Mouse (Mus musculus) activated CD4-positive, CD25-positive, alpha-beta regulatory T cell, adult 4 months (primary cell): ENCODE results near the gene Gm42906. TPM values are rescaled to one million over a fixed set of nuclear protein-coding genes. Genes with fewer than 3 reads are reported as not detected.
A peak's percentile ranks its signal among the peaks of the same experiment; 100 is the strongest.

Experiments
- ATAC-seq: one replicate; pipeline ENCODE4 v1.8.0; 2017
- polyA plus RNA-seq, 2 experiments: library from polyadenylated mRNA; unstranded; fragments of 100-300 nt; shearing (Covaris generic); gene quantifications; one replicate each; pipeline ENCODE4 v1.2.1; 2017

Gene Gm42906
- polyA plus RNA-seq, 2 experiments from 2014 or later = not detected

DNA sequence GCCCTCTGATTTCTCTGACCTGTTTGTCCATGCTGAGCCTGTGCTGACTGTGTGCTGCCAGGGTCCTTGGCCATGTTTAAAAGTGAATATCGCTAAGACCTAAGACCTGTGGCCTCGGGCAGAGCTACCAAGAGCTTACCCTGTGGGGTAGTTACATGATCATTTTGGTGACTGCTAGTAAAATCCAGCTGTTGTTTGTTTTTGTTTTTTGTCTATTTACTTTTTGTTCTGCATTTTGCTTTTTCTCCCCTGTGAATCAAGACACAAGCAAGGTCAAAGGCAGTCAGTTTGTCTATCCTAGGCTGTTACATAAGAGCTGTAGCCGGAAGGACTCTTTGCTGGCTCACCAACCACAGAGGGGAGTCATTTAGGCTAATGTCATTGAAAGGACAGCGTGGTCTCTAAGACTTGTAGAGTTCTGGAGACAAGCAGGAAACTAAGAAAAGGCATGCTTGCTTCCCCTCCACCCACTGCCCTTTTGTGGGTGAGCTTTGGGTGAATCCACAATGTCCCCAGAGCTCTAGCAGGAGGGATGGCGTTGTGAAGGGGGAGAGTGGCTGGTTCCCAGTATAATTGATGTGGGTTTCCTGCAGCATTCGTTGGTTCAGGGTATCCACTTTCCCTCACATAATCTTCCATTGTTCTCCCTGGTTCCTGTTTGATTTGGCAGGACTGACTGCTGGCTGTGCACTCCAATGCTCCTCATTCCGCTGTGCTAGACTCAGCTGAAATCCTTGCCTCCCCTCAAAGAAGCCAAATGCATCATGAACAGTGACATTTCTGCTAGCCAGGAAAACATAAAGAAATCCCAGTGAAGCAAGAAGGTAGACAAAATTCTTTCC is 33.9 kb downstream of the Gm42906 start:
- no peak for ATAC-seq

DNA sequence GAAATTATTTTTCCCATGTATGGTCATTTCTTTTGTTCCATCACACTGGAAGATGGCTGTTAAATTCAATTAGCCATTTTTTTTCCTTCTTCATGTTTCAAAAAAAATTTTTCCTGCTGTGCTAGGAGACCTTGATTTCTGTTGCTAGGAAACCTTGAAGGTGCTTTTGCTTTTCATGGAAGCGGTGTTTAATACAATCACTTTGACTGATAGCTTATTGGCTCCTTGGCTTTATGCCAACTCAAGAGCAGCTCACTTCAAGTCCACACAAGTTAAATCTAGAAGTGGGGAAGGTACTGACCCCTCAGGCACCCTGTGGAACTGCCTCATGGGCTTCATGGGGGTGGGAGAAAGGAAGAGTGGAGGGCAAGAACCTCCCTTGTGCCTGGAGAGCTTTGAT is 38.1 kb downstream of the Gm42906 start:
- no peak for ATAC-seq

DNA sequence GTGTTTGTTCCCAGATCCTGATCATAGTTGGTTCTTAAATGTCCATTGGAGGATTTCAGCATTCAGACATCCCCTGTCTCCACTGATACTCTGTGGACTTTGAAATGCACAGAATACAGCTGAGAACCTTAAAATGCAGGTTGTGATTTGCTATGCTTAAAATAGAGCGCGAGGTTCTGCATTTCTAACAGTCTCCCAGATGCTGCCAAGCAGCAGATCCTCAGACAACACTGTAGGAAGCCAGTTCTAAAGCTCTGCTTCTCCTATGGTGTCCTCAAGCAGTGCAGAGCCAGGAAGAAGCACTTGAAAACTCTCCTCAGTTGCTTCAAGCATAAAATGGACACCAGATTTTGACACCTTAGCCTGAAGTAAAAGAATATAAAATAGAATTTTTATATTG is 48.1 kb downstream of the Gm42906 start:
- ATAC-seq = no peak

DNA sequence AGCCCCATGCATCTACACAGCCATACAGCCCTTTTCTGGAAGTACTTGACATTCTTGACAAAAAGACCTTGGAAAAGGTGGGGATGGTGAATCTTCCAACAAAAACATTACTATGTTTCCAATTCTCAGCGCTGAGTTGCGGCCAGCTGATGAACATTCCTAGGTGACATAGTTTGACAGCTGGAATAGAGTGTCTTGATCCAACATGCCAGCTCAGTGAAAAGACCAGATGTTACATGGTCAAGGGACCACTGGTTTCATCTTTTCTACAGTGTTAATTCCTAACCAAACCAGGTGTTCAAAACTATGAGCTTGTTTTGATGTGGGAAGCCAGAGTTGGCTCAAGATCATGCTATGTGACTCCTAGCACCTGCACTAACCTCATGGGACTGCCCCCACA is 48.8 kb downstream of the Gm42906 start:
- ATAC-seq = no peak

DNA sequence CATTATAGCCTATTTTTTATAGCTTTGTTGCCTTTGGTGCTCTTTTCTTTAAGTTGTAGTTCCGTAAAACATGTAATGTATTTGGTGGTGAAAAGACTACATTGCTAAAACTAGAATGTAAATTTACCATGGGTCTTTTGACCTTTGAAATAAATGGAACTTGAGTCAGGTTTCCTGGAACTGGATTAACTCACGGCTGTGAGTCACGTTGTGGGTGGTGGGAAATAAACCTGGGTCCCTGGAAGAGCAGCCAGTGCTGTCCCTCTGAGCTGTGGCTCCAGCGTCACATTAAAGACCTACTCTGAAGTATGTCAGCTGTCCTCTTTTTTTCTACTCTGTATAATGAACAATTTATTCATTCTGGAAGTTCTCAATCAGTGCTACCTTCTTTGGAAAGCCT is 51.0 kb downstream of the Gm42906 start:
- ATAC-seq = peak; percentile 23

DNA sequence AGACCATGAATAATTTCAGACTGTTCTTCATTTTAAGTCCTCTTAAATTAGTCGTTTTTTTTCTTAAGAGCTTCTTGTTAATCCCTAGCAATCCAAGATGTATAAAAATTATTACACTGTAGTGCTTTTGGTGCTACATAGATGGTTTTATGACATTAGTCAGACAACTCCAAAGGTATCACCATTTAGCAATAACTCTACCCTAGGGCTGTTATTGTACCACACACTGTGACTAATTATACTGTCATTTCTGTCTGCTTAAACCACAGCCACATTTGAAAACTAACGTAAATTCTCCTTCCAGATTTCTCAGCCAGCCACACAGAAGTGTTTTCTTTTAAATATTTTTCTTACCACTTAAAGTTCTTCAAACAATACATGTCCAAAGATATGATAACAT is 53.1 kb downstream of the Gm42906 start:
- ATAC-seq = no peak

DNA sequence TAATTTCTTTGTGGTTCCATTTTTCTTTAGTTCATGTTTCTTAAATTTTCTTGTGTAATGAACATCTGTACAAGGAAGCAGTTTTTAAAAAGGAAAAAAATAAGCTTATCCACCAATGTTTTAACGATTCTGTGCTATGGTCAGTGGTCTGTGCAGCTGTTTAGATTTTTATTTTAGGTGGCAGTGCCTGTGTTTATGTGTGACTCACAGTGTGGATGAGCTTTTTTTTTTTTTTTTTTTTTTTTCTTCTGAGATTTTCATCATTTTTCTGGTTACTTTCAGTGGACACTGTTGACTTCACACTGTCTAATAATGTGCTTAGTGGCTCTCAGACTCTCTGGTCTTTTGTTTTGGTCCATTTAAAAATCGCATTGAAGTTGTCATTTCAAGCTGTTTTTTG is 56.8 kb downstream of the Gm42906 start:
- ATAC-seq = no peak

DNA sequence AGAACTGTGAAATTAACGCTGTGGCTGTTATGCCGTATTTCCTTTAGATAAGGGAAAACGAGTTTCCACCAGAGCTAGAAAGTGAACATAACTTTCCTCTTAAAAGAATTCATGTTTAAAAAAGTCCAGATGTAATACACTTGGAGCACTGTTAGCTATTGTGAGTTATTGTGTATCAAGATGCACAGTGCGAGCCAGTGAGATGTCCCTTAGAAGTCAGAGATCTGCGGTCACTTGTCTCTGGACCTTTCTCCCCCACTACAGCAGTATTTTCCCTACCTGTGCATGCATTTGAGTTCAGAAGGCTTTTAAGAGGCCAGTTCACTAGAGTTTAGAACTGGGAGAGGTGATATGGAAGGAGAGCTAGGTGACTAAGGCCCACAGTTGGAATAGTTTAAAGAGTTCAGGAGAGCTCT is 58.6 kb downstream of the Gm42906 start:
- ATAC-seq = no peak

DNA sequence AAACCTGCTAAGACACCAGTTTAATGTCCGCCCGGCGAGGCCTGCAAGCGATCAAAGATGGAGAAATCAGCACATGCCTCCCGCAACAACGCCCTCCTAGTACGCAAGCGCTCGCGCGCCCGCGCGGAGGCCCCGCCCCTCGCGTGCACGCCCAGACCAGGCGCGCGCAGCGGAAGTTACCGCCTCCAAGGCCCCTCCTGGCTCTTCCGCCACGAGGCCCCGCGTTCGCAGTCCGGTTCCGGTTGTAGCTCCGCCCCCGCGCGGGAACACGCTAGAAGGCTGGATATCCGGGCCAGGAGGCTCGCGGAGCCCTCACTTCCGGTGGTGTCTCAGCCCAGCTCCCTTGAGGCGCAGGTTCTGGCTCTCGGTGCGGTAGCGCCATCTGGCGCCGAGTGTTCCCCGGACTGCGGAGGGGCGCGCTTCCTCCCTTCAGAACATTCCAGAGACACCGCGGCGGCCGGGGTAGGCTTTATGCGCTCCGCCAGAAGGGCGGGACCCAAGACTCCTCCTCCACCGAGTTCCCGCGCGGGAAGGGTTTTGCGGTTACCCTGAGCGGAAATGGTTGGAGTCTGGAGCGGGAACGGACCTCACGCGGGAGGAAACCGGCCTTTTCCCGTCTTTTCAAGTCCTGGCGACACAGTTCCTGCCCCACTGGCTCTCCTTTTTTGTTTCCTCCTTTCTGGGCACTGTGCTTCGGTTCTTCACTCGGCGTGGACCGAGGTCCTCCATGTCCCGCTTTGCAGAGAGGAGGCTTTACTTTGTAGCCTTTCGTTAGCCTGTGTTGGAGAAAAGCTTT is 59.4 kb downstream of the Gm42906 start:
- ATAC-seq = peak; percentile 93

DNA sequence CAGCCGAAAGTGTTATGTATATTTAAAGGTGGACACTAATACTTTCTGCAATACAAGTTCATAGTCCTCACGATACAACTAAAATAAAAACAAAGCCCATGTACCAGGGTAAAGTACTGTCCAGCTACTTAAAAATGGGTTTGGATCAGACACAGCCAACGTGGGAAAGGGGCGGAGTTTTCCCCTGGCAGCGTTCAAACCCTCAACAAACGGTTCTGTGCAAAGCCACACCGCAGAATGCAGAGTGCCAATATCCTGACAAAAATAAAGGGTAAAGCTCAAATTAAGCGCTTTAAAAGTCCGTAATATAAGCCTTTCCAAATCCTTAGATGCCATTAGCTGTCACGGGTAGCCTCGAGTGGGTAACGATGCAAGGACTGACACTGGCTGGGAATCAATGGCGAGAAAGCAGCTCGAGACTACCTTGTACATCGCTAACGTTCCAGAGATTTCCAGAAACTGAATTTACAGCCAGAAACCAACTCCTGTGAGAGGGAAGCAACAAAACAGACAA is 60.0 kb downstream of the Gm42906 start:
- peak; percentile 3 for ATAC-seq

DNA sequence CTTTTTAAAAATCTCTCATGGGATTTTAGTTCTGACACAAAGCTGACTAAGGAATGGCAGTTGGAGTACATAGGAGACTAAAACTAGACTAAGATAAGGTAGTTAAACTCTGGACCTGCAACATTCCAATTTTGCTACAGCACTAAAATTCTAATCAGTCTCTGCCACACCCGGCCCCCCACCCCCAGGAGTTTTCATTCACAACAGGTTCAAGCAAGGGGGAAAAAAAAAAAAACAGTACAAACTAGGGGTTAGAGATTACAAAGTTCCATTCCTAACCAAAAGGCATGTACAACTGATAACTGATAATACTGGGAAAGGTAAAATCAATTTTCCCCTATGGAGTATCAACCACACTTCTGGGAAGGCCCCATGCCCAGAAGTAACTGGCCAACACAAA is 60.6 kb downstream of the Gm42906 start:
- no peak for ATAC-seq

DNA sequence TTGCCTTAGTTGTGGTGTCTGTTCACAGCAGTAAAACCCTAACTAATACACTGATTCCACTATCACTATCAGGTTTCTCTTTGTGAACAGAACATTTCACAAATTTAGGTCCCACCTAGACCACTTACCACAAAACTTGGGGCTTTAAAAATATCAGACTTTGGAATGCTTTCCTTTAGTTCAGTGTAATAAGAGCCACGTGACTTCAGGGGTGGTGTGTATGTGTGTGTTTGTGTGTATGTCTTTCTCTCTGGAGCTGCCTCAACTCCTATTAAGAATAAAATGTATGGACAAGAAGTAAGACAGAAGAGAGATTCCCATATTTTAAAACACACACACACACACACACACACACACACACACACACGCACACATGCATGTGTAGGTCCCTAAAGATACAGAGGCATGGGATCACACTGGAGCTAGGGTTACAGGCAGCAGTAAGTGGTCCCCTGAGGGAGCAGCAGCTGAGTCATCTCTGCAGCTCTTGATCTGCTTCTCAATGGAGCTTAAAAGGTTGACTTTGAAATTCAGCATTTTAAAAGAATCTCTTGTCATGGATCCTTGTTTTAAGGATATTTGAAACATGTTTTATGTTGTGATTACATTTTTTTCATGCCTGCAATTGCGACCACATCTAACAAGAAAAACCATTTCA is 64.5 kb downstream of the Gm42906 start:
- no peak for ATAC-seq

DNA sequence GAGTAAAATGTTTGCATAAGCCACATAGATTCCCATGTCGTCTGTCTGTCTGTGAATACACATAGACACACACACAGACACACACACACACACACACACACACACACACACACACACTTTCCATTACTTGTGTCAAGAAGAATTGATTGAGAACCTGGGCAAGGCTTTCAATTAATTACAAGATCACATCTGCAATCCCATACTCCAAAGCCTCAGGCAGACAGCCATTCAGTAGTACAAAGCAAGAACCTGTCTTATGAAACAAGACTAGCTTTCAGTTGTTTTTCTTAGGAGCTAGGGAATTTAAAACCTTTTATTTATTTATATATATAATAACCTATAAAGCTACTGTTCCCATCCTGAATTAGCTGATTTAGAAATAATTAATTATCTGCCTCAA is 78.3 kb downstream of the Gm42906 start:
- no peak for ATAC-seq

DNA sequence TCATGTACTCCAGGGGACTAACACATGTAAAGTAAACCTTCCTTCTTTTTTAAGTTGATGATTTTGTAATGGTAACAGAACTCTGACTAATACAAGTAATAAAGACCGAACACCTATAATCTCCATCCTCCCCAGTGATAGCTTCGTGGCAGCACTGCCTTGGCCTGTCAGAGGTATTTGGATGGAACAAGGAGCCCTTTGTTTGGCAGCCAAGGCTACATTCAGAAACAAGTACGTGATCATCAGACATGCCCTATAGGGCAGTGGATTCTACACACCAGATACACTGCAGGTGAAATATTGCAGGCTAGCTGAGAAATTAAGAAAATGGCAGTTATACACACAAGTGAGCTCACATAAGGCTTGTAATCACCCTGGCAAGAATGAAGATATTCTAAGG is 79.5 kb downstream of the Gm42906 start:
- ATAC-seq = no peak

DNA sequence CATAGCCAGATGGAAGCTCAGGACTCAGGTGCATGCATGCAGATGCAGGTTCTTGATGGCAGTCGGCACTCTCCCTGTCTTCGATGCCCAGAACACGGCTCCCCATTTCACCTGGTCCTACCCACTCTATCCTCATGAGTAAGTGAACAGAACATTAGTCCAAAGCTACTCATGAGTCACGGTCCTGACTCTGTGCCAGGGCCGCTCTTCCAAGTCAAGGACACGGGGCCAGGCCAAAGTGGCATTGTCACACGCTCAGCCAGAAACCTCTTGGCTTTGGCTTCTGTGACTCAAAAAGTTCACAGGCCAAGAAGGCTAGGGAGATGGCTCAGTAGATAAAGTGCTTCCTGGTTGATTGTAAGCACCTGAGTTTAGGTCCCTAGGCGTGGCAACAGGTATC is 81.3 kb downstream of the Gm42906 start:
- no peak for ATAC-seq

DNA sequence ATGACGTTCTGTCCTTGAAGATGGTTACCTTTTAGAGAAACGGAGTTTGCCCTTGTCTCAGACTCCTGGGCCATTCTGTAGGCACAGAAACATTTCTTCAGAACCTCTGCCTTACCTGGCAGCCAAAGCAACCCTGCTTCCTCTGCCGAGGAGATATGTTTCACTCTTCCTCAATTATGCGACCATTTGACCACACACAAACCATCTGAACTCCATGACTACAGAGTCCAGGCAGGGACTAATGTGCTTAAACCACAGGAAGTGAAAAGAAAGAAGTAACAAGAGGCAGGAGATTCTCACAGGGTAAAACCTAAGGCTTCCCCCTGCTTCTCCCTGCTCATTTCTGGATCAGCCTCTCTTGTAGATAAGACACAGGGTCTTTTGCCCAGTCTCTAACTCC is 83.2 kb downstream of the Gm42906 start:
- ATAC-seq = no peak

DNA sequence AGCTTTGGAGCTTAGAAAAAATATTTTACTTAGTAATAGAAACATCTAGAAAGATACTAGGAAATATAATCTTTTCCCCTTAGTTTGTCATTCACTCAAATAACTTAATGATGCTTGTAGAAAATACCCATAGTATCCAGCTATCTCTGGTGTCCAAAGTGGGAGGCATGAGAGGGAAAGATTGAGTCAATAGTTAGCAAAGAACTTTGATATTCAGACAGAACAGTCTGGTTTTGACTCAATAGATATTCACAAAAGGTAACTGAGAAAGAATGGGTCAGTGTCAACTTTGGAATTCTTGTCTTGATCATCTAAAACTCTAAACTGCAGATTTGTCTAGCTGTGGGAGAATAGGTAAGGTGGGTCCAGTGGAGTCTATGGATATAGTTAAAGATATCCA is 94.3 kb downstream of the Gm42906 start:
- ATAC-seq = no peak

DNA sequence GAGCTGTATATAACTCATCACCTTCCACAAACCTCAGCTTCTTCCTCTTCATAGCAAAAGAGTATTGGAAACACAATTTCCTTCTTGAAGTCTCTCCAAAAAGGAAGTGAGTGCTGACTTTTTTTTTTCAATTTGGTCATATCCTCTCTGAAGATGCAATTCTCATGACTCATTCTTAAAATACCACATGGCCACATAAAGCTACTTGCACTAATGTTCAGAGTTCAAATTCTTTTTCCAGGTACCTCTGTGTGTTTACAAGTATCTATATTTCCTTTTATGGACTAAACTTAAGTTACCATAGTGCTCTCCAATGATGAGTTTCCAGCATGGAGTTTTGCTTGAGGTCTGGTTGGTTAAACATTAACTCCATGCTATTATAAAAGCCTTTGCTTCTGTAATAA is 94.8 kb downstream of the Gm42906 start:
- no peak for ATAC-seq

DNA sequence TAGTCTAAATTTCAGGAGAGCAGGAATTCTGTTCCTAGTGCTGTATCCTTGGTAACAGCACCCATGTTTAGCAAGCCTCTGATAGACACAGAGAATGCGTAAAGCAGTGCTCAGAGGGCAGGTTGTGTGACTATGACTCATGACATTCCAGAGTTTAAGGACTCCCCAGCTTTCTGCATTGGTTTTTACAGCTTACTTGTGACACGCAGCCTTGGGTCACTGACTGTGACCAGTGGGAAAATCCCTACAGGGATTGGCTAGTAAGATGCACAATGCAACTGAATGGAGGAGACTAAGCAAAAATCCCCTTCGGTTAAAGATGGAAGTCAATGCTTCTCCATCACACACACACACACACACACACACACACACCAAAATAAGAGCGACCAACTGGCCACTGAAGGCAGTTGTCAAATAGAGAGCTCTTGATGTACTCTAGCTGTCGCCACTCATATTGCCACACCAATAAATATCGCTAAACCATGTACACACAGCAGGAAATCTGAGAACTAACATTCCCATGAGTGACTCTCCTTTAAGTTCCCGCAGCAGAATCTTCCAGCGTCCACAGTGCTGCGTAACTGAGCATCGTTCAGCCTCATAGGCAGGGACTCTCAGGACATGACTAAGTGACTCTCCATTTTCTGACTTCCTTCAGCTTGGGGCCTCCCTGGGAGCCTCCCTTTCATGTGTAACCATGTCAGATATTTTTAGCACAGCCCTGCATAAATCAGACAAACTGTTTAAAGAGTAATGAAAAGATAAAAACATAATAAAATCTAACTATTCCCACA is 112.0 kb downstream of the Gm42906 start:
- ATAC-seq = no peak

DNA sequence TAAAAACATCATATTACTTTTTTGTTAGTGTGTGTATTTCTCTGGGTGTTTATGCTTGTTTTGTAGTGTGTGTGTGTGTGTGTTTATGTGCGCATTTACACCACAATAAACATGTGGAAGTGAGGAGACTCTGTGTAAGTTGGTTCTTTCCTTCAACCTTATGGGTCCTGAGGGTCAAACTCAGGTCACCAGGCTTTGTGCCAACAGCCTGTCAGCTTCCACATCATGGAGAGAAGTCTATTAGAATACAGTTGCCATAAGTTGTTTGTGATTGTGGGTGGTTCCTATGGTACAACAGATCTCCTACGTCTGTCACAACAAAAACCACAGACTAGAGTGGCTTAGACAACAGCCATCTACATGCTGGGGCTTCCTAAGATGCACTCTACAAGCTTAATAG is 127.7 kb downstream of the Gm42906 start:
- no peak for ATAC-seq

DNA sequence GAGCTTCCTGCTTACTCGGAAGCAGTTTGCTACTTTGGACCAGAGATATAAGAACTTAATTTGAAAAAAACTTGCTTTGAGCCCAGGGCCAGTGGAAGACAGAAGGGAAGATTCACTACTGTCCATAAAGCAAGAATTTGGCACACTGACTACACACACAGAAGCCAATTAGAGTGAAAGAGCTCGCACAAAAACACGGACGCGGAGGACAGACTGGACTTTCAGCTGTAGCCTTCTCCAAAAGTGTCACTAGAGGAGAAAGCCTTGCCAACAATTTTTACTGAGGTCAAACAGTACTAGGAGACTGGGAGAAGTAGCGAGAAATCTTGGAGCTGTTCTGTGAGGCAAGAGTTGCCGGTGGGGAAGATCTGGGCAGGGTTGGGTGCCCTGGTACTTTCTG is 128.4 kb downstream of the Gm42906 start:
- no peak for ATAC-seq

DNA sequence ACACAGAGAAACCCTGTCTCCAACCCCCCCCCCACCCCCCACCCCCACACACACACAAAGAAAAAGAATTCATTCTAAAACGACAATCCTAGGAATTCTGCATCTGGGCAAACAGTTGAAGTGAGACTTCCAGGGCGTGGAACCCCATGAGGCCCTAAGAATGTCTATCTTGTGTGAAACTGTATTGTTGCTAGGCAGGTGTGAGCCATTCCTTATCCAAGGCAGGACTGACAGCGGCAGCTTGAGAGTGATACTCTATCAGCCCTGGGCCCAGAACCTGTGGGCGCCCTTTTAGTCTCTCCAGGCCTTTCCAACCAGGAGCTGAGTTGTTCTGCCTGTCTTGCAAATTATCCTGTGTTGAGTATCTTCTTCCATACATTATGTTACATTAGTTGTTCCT is 129.6 kb downstream of the Gm42906 start:
- no peak for ATAC-seq

DNA sequence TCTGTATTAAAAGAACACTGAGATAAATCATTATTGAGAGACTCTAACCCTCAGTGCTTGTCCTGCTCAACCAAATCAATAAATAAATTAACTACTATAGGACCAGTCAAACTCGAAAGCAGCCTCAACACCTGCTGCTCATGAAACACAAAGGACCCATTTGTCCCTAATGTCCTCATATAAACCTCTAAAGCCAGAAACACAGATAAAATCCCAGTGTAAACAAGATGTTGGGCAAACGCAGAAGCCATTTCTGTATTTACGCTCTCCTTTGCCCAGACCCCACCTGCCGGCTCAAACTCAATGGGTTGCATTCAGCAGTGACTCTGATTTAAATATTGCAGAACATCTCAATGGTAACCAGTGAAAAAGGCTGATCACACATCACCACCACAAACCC is 131.7 kb downstream of the Gm42906 start:
- no peak for ATAC-seq
